Mouse (Mus musculus): ENCODE data around the gene Spon1. TPM values are rescaled to one million over a fixed set of nuclear protein-coding genes. Genes with fewer than 3 reads are reported as not detected.

Spon1 gene
- polyA plus RNA-seq (2011; ENCODE audit: insufficient read depth, insufficient read length, low replicate concordance, missing spikeins): 0.57 and 0.65 TPM in 2 replicates

- Histone ChIP-seq H3K4me1 (ENCODE audit: control insufficient read depth, insufficient read depth, low read length) (no peaks in the 10 kb centered on the region), H3K4me3 (replicated peaks; ENCODE audit: control insufficient read depth, low read depth, low read length) (no peak within 1 kb of the TSS), H3K27ac (ENCODE audit: control insufficient read depth, insufficient read depth, low read depth, low read length, poor library complexity) (no peak within 1 kb of the TSS)
- WGBS: under 1% methylated on average over 56 of the region's 56 CpGs
- TF ChIP-seq CTCF (IDR thresholded peaks at IDR 0.05; ENCODE audit: control insufficient read depth, insufficient read depth, low read length): no peak
- TF ChIP-seq POLR2A (IDR thresholded peaks at IDR 0.05; ENCODE audit: borderline replicate concordance, control insufficient read depth, low read depth, low read length): no peak
Observed at GRCm38 (mm10) chr7:113765667-113766497, at the start of gene Spon1. Gene Spon1, plus strand, starts transcription at chr7:113765998.

- 28% methylated on average over 2 of the region's 2 CpGs for WGBS
Observed at GRCm38 (mm10) chr7:113721994-113722393, 43.8 kb upstream of the Spon1 start.

DNA sequence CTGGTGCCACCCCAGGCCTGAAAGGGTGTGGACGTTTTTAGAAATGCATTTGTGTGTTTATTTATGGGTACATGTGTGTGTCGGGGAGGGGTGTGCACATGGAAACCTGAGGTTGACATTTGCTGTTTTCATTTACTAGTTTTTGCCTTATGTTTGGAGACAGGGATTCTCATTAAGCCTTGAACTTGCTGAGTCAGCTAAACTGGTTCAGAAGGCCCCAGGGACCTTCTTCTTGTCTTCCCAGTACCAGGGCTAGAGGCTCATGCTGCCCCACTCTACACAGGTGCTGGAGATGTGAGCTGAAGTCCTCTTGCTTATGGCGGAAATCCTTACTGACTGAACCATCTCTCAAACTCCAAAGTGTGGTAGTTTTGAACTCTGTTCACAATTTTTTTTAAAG lies 41.9 kb upstream of the Spon1 start:
- 67% methylated on average over 3 of the region's 3 CpGs for WGBS
- Histone ChIP-seq H3K27ac (ENCODE audit: control insufficient read depth, insufficient read depth, low read depth, low read length, poor library complexity) (no peak overlapping the region), H3K4me3 (replicated peaks; ENCODE audit: control insufficient read depth, low read depth, low read length) (no peak overlapping the region), H3K4me1 (ENCODE audit: control insufficient read depth, insufficient read depth, low read length) (no peaks in the 10 kb centered on the region; the same call in 1 of the 2 replicates)
- TF ChIP-seq POLR2A (IDR thresholded peaks at IDR 0.05; ENCODE audit: borderline replicate concordance, control insufficient read depth, low read depth, low read length) (no peak), CTCF (IDR thresholded peaks at IDR 0.05; ENCODE audit: control insufficient read depth, insufficient read depth, low read length) (no peak)

More at GRCm38 (mm10) chr7:113721994-113722393, 43.8 kb upstream of the Spon1 start:
- H3K4me3 ChIP-seq (replicated peaks; ENCODE audit: control insufficient read depth, low read depth, low read length): no peak overlapping the region
- no peak overlapping the region for H3K27ac ChIP-seq (ENCODE audit: control insufficient read depth, insufficient read depth, low read depth, low read length, poor library complexity)
- no peaks in the 10 kb centered on the region; the same call in 1 of the 2 replicates for H3K4me1 ChIP-seq (ENCODE audit: control insufficient read depth, insufficient read depth, low read length)
- TF ChIP-seq CTCF (IDR thresholded peaks at IDR 0.05; ENCODE audit: control insufficient read depth, insufficient read depth, low read length): no peak
- TF ChIP-seq POLR2A (IDR thresholded peaks at IDR 0.05; ENCODE audit: borderline replicate concordance, control insufficient read depth, low read depth, low read length): no peak

- 68% methylated on average over 8 of the region's 8 CpGs for WGBS
- Histone ChIP-seq H3K4me1 (ENCODE audit: control insufficient read depth, insufficient read depth, low read length) (no peaks in the 10 kb centered on the region), H3K4me3 (replicated peaks; ENCODE audit: control insufficient read depth, low read depth, low read length) (no peak overlapping the region), H3K27ac (ENCODE audit: control insufficient read depth, insufficient read depth, low read depth, low read length, poor library complexity) (no peak overlapping the region)
- no peak for TF ChIP-seq CTCF (IDR thresholded peaks at IDR 0.05; ENCODE audit: control insufficient read depth, insufficient read depth, low read length)
- no peak for TF ChIP-seq POLR2A (IDR thresholded peaks at IDR 0.05; ENCODE audit: borderline replicate concordance, control insufficient read depth, low read depth, low read length)
Observed at GRCm38 (mm10) chr7:113727999-113728713, 37.6 kb upstream of the Spon1 start.

DNA sequence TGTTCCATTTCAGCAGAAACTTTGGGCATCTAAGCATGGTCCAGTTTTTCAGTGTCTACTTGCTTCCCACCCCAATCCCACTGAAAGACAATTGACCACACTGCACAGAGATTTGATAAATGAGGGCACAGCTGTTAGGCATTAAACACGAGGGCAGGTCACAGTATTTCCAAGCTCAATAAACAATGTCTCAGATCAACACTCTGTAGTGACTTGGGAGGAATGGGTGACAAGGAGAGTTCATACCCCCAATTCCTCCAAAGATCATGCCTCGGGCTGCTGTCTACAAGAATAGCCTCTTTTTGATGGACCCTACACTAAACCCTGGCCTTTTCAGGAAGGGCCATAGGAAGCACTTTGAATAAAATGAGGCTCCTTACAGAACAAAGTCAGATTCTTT lies 36.9 kb upstream of the Spon1 start:
- Histone ChIP-seq H3K4me1 (ENCODE audit: control insufficient read depth, insufficient read depth, low read length) (no peaks in the 10 kb centered on the region), H3K27ac (ENCODE audit: control insufficient read depth, insufficient read depth, low read depth, low read length, poor library complexity) (no peak overlapping the region), H3K4me3 (replicated peaks; ENCODE audit: control insufficient read depth, low read depth, low read length) (no peak overlapping the region)
- WGBS: 55% methylated on average over 2 of the region's 2 CpGs
- TF ChIP-seq CTCF (IDR thresholded peaks at IDR 0.05; ENCODE audit: control insufficient read depth, insufficient read depth, low read length) (no peak), POLR2A (IDR thresholded peaks at IDR 0.05; ENCODE audit: borderline replicate concordance, control insufficient read depth, low read depth, low read length) (no peak)

DNA sequence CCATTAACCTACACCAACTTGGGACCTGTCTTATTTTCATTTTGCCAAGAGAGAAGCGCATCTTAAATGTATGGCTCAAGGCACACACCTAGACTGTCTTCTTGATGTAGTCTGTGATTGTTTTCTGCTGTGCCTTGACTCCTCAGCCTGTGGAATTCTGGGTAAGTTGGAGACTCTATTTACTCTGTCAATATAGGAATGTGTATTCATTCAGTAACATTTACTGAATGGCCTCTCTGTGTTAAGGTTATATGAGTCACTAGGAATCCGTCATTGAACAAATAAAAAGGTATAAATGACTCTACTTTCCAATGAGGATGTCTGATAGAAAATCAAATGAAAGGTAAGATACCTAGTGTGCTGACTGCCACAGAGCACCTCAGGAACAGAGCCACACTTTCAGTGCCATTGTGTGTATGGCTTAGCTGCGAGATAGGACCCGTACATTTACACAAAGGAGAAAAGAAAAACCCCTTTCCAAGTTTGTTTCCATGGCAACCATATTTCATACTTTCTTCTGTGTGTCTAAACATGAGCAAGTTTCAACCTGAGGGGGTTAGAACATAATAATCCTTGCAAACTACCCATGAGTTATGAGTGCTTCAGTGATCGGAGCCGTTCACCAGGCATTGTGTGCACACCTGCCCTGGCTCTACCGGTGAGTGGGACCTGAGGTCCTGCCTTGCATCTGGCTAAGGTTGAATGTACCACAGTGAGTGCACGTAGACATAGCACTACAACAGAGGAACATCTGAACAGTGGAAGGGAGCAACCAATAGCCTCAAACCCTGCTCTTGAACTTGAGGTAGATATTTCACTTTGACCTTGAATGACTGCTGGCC lies 35.2 kb upstream of the Spon1 start:
- no peak overlapping the region for H3K4me3 ChIP-seq (replicated peaks; ENCODE audit: control insufficient read depth, low read depth, low read length)
- 87% methylated on average over 8 of the region's 8 CpGs for WGBS
- no peak overlapping the region for H3K27ac ChIP-seq (ENCODE audit: control insufficient read depth, insufficient read depth, low read depth, low read length, poor library complexity)
- TF ChIP-seq POLR2A (IDR thresholded peaks at IDR 0.05; ENCODE audit: borderline replicate concordance, control insufficient read depth, low read depth, low read length): no peak
- no peak for TF ChIP-seq CTCF (IDR thresholded peaks at IDR 0.05; ENCODE audit: control insufficient read depth, insufficient read depth, low read length)
- H3K4me1 ChIP-seq (ENCODE audit: control insufficient read depth, insufficient read depth, low read length): no peaks in the 10 kb centered on the region

- Histone ChIP-seq H3K4me1 (ENCODE audit: control insufficient read depth, insufficient read depth, low read length) (no peaks in the 10 kb centered on the region), H3K27ac (ENCODE audit: control insufficient read depth, insufficient read depth, low read depth, low read length, poor library complexity) (no peak overlapping the region), H3K4me3 (replicated peaks; ENCODE audit: control insufficient read depth, low read depth, low read length) (no peak overlapping the region)
- no peak for TF ChIP-seq POLR2A (IDR thresholded peaks at IDR 0.05; ENCODE audit: borderline replicate concordance, control insufficient read depth, low read depth, low read length)
- no peak for TF ChIP-seq CTCF (IDR thresholded peaks at IDR 0.05; ENCODE audit: control insufficient read depth, insufficient read depth, low read length)
- 57% methylated on average over 9 of the region's 9 CpGs for WGBS
Observed at GRCm38 (mm10) chr7:113737790-113738362, 27.9 kb upstream of the Spon1 start.
